Mouse (Mus musculus): ENCODE data around the gene Per3. TPM values are rescaled to one million over a fixed set of nuclear protein-coding genes. Genes with fewer than 3 reads are reported as not detected.
"Not testable (repeated sequence)": the region's sequence is repeated elsewhere in the genome, so short reads cannot be mapped to it uniquely, and the experiment has no call there.

The Per3 gene
- polyA plus RNA-seq, 1 experiment from 2014 or later, result 9.2 TPM

DNA sequence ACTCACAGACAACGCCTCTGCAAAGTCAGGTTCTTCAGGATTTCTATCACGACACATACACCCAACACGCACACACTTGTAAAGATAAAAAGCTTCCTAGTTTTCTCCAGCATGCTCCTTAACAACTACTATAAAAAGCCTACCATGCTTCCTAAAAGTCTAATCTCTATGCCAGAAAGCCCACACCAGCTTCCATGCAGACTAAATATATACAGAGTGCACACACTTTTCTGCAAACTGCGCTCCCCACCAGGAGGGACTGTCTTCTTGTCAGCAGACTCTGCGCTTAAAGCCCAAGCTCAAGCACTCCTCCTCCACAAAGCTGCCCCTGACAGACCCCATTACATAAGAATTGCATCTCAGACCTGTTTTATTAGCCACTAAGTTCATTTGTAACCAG lies 3.0 kb downstream of the Per3 start:
- Histone ChIP-seq H3K36me3 (ENCODE audit: control insufficient read depth, insufficient read depth, low read length) (peaks cover 1% of the 10 kb centered on the region; the same call in 1 of the 2 replicates), H3K4me2 (ENCODE audit: low read depth, low read length) (no peak overlapping the region), H3K9ac (ENCODE audit: low read length) (no peak overlapping the region), H3K27ac (ENCODE audit: low read length) (no peak overlapping the region), H3K9me3 (ENCODE audit: control insufficient read depth, low read length) (no peaks in the 10 kb centered on the region), H3K27me3 (ENCODE audit: control insufficient read depth, insufficient read depth, low read depth, low read length) (no peaks in the 10 kb centered on the region), H3K4me1 (replicated peaks; ENCODE audit: control insufficient read depth, insufficient read depth, low read length) (peaks cover 8% of the 10 kb centered on the region), H3K4me3 (ENCODE audit: low read length) (no peak overlapping the region)
- ATAC-seq (ENCODE audit: low read depth), result no peak
- 78% methylated on average over 5 of the region's 5 CpGs for WGBS

DNA sequence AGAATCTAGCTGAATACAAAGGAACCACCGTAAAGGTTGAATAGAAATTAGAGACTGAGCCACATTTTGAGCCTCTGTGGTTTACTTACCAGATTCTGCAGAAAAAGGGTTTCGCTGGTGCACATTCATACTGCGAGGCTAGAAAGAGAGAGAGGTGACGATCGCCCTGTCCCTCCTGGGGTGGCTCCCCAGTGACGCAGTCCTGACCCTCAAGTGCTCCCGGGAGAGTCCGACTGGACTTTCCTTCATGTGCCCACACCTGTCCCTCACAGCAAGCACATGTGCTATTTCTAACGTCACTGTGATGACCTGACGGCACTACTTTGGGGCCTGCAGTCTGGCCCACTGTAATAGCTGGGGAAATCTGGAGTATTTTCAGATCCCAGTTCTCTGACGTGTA lies 6.7 kb downstream of the Per3 start:
- no peaks in the 10 kb centered on the region for H3K9me3 ChIP-seq (ENCODE audit: control insufficient read depth, low read length)
- ATAC-seq (ENCODE audit: low read depth), result no peak
- H3K27ac ChIP-seq (ENCODE audit: low read length), result no peak overlapping the region
- H3K4me2 ChIP-seq (ENCODE audit: low read depth, low read length), result no peak overlapping the region
- no peaks in the 10 kb centered on the region for H3K36me3 ChIP-seq (ENCODE audit: control insufficient read depth, insufficient read depth, low read length)
- WGBS, result 87% methylated on average over 11 of the region's 11 CpGs
- H3K27me3 ChIP-seq (ENCODE audit: control insufficient read depth, insufficient read depth, low read depth, low read length), result no peaks in the 10 kb centered on the region
- H3K9ac ChIP-seq (ENCODE audit: low read length), result no peak overlapping the region
- H3K4me3 ChIP-seq (ENCODE audit: low read length), result no peak overlapping the region
- H3K4me1 ChIP-seq (replicated peaks; ENCODE audit: control insufficient read depth, insufficient read depth, low read length), result no peaks in the 10 kb centered on the region

GRCm38 (mm10) chr4:151036521-151036920 lies 7.9 kb downstream of the Per3 start:
- Histone ChIP-seq H3K4me3 (ENCODE audit: low read length) (no peak overlapping the region), H3K27me3 (ENCODE audit: control insufficient read depth, insufficient read depth, low read depth, low read length) (no peaks in the 10 kb centered on the region), H3K4me1 (replicated peaks; ENCODE audit: control insufficient read depth, insufficient read depth, low read length) (no peaks in the 10 kb centered on the region), H3K36me3 (ENCODE audit: control insufficient read depth, insufficient read depth, low read length) (no peaks in the 10 kb centered on the region), H3K9ac (ENCODE audit: low read length) (no peak overlapping the region), H3K27ac (ENCODE audit: low read length) (no peak overlapping the region), H3K4me2 (ENCODE audit: low read depth, low read length) (no peak overlapping the region), H3K9me3 (ENCODE audit: control insufficient read depth, low read length) (no peaks in the 10 kb centered on the region)
- WGBS, result 85% methylated on average over 7 of the region's 7 CpGs
- no peak for ATAC-seq (ENCODE audit: low read depth)

GRCm38 (mm10) chr4:151027001-151027400 lies 17.5 kb downstream of the Per3 start:
- no peak overlapping the region for H3K4me3 ChIP-seq (ENCODE audit: low read length)
- no peak; the same call in 1 of the 2 replicates for ATAC-seq (ENCODE audit: low read depth)
- H3K4me1 ChIP-seq (replicated peaks; ENCODE audit: control insufficient read depth, insufficient read depth, low read length), result no peaks in the 10 kb centered on the region
- no peak overlapping the region for H3K27ac ChIP-seq (ENCODE audit: low read length)
- no peaks in the 10 kb centered on the region for H3K27me3 ChIP-seq (ENCODE audit: control insufficient read depth, insufficient read depth, low read depth, low read length)
- no peaks in the 10 kb centered on the region; the same call in 1 of the 2 replicates for H3K36me3 ChIP-seq (ENCODE audit: control insufficient read depth, insufficient read depth, low read length)
- no peak overlapping the region for H3K4me2 ChIP-seq (ENCODE audit: low read depth, low read length)
- WGBS, result 51% methylated on average over 6 of the region's 6 CpGs
- H3K9me3 ChIP-seq (ENCODE audit: control insufficient read depth, low read length), result no peaks in the 10 kb centered on the region
- H3K9ac ChIP-seq (ENCODE audit: low read length), result no peak overlapping the region

DNA sequence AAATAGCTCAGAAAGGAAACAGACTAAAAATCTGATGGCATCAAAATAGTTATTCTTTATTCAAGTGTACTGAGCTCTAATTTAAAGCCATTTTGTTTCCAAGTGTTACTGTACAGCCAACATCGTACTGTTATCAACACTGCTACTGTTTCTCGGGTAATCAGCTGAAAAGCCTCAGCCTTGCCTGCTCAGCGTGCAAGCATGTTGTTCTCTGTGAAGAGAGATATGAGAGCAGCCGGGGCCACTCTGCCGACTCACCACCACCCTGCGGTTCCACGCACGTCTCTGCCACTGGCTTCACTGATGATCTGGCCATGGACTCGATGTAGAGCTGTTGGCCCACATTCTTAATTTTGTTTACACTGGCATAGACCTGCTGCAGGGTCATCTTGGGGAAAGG lies 20.3 kb downstream of the Per3 start:
- H3K4me3 ChIP-seq (ENCODE audit: low read length), result no peak overlapping the region
- no peaks in the 10 kb centered on the region for H3K27me3 ChIP-seq (ENCODE audit: control insufficient read depth, insufficient read depth, low read depth, low read length)
- ATAC-seq (ENCODE audit: low read depth), result no peak
- no peak overlapping the region for H3K4me2 ChIP-seq (ENCODE audit: low read depth, low read length)
- H3K36me3 ChIP-seq (ENCODE audit: control insufficient read depth, insufficient read depth, low read length), result no peaks in the 10 kb centered on the region; the same call in 1 of the 2 replicates
- no peaks in the 10 kb centered on the region for H3K9me3 ChIP-seq (ENCODE audit: control insufficient read depth, low read length)
- 69% methylated on average over 9 of the region's 9 CpGs for WGBS
- H3K9ac ChIP-seq (ENCODE audit: low read length), result no peak overlapping the region
- no peak overlapping the region for H3K27ac ChIP-seq (ENCODE audit: low read length)
- H3K4me1 ChIP-seq (replicated peaks; ENCODE audit: control insufficient read depth, insufficient read depth, low read length), result no peaks in the 10 kb centered on the region

DNA sequence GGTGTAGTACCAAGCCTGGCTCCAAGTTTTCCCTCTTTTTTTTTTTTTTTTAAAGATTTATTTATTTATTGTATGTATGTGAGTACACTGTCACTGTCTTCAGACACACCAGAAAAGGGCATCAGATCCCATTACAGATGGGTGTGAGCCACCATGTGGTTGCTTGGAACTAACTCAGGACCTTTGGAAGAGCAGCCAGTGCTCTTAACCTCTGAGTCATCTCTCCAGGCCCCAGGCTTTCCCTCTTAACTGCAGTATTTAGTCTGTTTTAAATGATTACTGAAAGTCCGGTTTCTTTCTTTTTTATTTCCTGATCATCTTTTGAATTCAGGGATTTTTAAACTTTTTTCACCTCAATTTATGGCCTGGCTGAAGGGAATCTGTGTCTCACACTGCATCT lies 27.1 kb downstream of the Per3 start:
- H3K4me1 ChIP-seq (replicated peaks; ENCODE audit: control insufficient read depth, insufficient read depth, low read length); H3K4me3 ChIP-seq (ENCODE audit: low read length); H3K27me3 ChIP-seq (ENCODE audit: control insufficient read depth, insufficient read depth, low read depth, low read length); H3K27ac ChIP-seq (ENCODE audit: low read length); H3K9me3 ChIP-seq (ENCODE audit: control insufficient read depth, low read length); H3K4me2 ChIP-seq (ENCODE audit: low read depth, low read length); ATAC-seq (ENCODE audit: low read depth); H3K9ac ChIP-seq (ENCODE audit: low read length); H3K36me3 ChIP-seq (ENCODE audit: control insufficient read depth, insufficient read depth, low read length): not testable (repeated sequence)
- WGBS, result 96% methylated on average over 1 of the region's 1 CpGs

GRCm38 (mm10) chr4:151015946-151016345 lies 28.5 kb downstream of the Per3 start:
- no peak for ATAC-seq (ENCODE audit: low read depth)
- WGBS, result 78% methylated on average over 10 of the region's 10 CpGs
- Histone ChIP-seq H3K27me3 (ENCODE audit: control insufficient read depth, insufficient read depth, low read depth, low read length) (no peaks in the 10 kb centered on the region), H3K4me1 (replicated peaks; ENCODE audit: control insufficient read depth, insufficient read depth, low read length) (no peaks in the 10 kb centered on the region), H3K4me2 (ENCODE audit: low read depth, low read length) (no peak overlapping the region), H3K4me3 (ENCODE audit: low read length) (no peak overlapping the region), H3K9me3 (ENCODE audit: control insufficient read depth, low read length) (no peaks in the 10 kb centered on the region), H3K27ac (ENCODE audit: low read length) (no peak overlapping the region), H3K36me3 (ENCODE audit: control insufficient read depth, insufficient read depth, low read length) (0 out of 2 replicates have a peak, but pooled peaks cover 2% of the 10 kb centered on the region), H3K9ac (ENCODE audit: low read length) (no peak overlapping the region)

DNA sequence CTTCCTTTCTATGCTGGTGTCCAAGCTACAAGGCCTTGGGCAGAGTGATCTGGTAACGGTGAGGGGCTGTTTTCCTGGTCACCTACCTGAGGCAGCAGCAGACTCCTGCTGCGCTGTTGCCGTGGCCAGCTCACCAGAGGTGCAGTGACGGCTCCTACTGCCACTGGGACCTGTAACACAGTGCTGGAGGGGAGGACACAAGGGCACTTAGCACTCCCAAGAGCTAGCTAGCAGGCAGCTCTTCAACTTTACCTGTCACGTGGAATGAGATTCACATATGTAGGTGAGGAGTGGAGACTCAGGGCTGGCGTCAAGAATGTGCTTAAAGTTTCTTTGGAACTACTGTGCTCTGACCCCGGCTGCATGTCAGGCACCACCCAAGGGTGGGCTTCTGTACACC lies 34.1 kb downstream of the Per3 start:
- Histone ChIP-seq H3K27ac (ENCODE audit: low read length) (no peak overlapping the region), H3K9ac (ENCODE audit: low read length) (no peak overlapping the region), H3K4me2 (ENCODE audit: low read depth, low read length) (no peak overlapping the region), H3K27me3 (ENCODE audit: control insufficient read depth, insufficient read depth, low read depth, low read length) (no peaks in the 10 kb centered on the region), H3K4me1 (replicated peaks; ENCODE audit: control insufficient read depth, insufficient read depth, low read length) (no peaks in the 10 kb centered on the region), H3K36me3 (ENCODE audit: control insufficient read depth, insufficient read depth, low read length) (peaks cover 4% of the 10 kb centered on the region; the same call in 1 of the 2 replicates), H3K9me3 (ENCODE audit: control insufficient read depth, low read length) (no peaks in the 10 kb centered on the region), H3K4me3 (ENCODE audit: low read length) (no peak overlapping the region)
- WGBS, result 81% methylated on average over 7 of the region's 7 CpGs
- 0 out of 2 replicates have a peak, but pooled peaks have one; percentile 31 for ATAC-seq (ENCODE audit: low read depth)

GRCm38 (mm10) chr4:151006945-151007344 lies 37.5 kb downstream of the Per3 start:
- H3K4me1 ChIP-seq (replicated peaks; ENCODE audit: control insufficient read depth, insufficient read depth, low read length), result no peaks in the 10 kb centered on the region
- no peak overlapping the region for H3K27ac ChIP-seq (ENCODE audit: low read length)
- H3K4me2 ChIP-seq (ENCODE audit: low read depth, low read length), result no peak overlapping the region
- H3K9ac ChIP-seq (ENCODE audit: low read length), result no peak overlapping the region
- H3K36me3 ChIP-seq (ENCODE audit: control insufficient read depth, insufficient read depth, low read length), result peaks cover 2% of the 10 kb centered on the region; the same call in 1 of the 2 replicates
- ATAC-seq (ENCODE audit: low read depth), result no peak
- H3K4me3 ChIP-seq (ENCODE audit: low read length), result no peak overlapping the region
- no peaks in the 10 kb centered on the region for H3K9me3 ChIP-seq (ENCODE audit: control insufficient read depth, low read length)
- no peaks in the 10 kb centered on the region for H3K27me3 ChIP-seq (ENCODE audit: control insufficient read depth, insufficient read depth, low read depth, low read length)
- WGBS, result 54% methylated on average over 6 of the region's 6 CpGs
